Mouse (Mus musculus) limb, embryonic 12.5 days (tissue): ENCODE measurements around the gene Timeless. TPM values are rescaled to one million over a fixed set of nuclear protein-coding genes. Genes with fewer than 3 reads are reported as not detected.

ENCODE experiments used
- ATAC-seq: fragments of 200-750 bp; cut with Nextera tagmentation; 2 replicates; pipeline ENCODE4 v1.8.0; 2017; ENCODE audit warnings: low read depth, moderate TSS enrichment; ENCODE audit not compliant: insufficient number of reproducible peaks, insufficient read depth, low FRiP score, low TSS enrichment
- H3K27ac ChIP-seq: fragments of 300-500 bp; sonication (generic); 2 replicates; pipeline ENCODE4 v1.5.1; 2016; ENCODE audit warnings: mild to moderate bottlenecking, moderate library complexity
- H3K27me3 ChIP-seq: fragments of 300-500 bp; sonication (generic); 2 replicates; pipeline ENCODE4 v1.6.1; 2016; ENCODE audit warnings: mild to moderate bottlenecking, moderate library complexity
- H3K36me3 ChIP-seq: fragments of 300-500 bp; sonication (generic); 2 replicates; pipeline ENCODE4 v1.6.1; 2016; ENCODE audit warnings: mild to moderate bottlenecking, moderate library complexity
- H3K4me1 ChIP-seq: fragments of 300-500 bp; sonication (generic); replicated peaks from 2 replicates; pipeline ENCODE4 v1.6.1; 2016
- H3K4me2 ChIP-seq: fragments of 300-500 bp; sonication (generic); 2 replicates; pipeline ENCODE4 v1.6.1; 2016; ENCODE audit warnings: mild to moderate bottlenecking, moderate library complexity
- H3K4me3 ChIP-seq: fragments of 300-500 bp; sonication (generic); replicated peaks from 2 replicates; pipeline ENCODE4 v1.5.1; 2016; ENCODE audit warnings: mild to moderate bottlenecking
- H3K9ac ChIP-seq: fragments of 300-500 bp; sonication (generic); replicated peaks from 2 replicates; pipeline ENCODE4 v1.6.1; 2016; ENCODE audit warnings: mild to moderate bottlenecking, moderate library complexity
- H3K9me3 ChIP-seq: fragments of 300-500 bp; sonication (generic); 2 replicates; pipeline ENCODE4 v1.6.1; 2016; ENCODE audit warnings: mild to moderate bottlenecking, moderate library complexity
- WGBS: fragments of 180-500 bp; shearing (Covaris S2); methylation state at CpG from one replicate; pipeline ENCODE4 v1.1.7; 2016; 5-methylcytosine and 5-hydroxymethylcytosine counted together
- polyA plus RNA-seq: library from polyadenylated mRNA; unstranded; fragments of >200 nt; fragmentation: Nextera tagmentation; extraction: Ambion mirVana; gene quantifications from 2 replicates; pipeline ENCODE4 v1.2.1, GENCODE M21; 2016

Gene Timeless
- polyA plus RNA-seq, 1 experiment from 2014 or later = 108 TPM

DNA sequence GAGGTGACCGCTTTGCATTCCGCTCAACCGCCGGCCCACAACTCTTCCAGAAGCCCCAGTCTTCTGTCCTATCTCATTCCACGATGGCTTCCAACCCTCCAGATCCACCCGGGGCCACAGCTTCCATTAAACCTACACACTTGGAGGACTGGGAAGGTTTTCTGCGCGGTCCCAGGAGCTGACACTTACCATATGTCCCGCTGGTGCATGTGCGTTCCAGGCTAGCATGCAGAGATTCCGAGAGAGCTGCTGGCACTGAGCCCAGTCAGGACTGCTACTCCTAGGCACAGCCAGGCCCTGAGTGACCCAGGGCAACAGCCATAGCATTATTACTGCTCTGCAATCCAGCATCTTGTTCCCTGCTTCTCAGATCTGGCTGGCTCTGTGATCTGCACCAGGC, 65.8 kb downstream of the Timeless start:
- no peak for ATAC-seq
- WGBS = 71% methylated on average over 11 of the region's 11 CpGs
- H3K9ac ChIP-seq = no peak overlapping the region

DNA sequence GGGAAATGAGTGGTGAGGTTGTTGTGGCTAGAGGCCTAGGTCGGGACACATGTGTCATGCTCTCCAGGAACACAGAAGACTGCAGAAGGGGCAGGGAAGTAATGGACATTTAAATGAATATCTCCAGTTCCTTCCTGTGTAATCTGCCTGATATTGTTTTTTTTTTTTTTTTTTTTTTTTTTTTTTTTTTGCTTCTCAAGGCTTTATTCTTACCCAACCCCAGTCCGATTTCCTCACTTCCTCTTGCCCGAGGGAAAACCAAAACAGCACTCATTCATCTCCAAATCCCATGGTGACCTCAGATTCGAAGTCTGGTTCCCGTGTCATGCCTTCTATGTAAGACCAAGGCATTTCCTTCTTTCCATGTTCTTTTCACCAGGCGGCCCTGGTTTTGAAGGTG, 66.4 kb downstream of the Timeless start:
- no peaks in the 10 kb centered on the region for H3K27me3 ChIP-seq
- H3K4me1 ChIP-seq = peaks cover 11% of the 10 kb centered on the region
- H3K36me3 ChIP-seq = no peaks in the 10 kb centered on the region
- H3K27ac ChIP-seq = peak overlapping the region; percentile 60; the same call in 1 of the 2 replicates
- H3K9ac ChIP-seq = no peak overlapping the region
- no peaks in the 10 kb centered on the region for H3K9me3 ChIP-seq
- H3K4me2 ChIP-seq = no peak overlapping the region
- no peak overlapping the region for H3K4me3 ChIP-seq
- 80% methylated on average over 6 of the region's 6 CpGs for WGBS
- no peak for ATAC-seq

More for the DNA sequence above, 65.8 kb downstream of the Timeless start:
- peaks cover 11% of the 10 kb centered on the region for H3K4me1 ChIP-seq
- H3K27me3 ChIP-seq = no peaks in the 10 kb centered on the region
- peak overlapping the region; percentile 60; the same call in 1 of the 2 replicates for H3K27ac ChIP-seq
- peaks cover 5% of the 10 kb centered on the region; the same call in 1 of the 2 replicates for H3K36me3 ChIP-seq
- H3K9me3 ChIP-seq = no peaks in the 10 kb centered on the region
- H3K4me3 ChIP-seq = no peak overlapping the region
- H3K4me2 ChIP-seq = no peak overlapping the region

DNA sequence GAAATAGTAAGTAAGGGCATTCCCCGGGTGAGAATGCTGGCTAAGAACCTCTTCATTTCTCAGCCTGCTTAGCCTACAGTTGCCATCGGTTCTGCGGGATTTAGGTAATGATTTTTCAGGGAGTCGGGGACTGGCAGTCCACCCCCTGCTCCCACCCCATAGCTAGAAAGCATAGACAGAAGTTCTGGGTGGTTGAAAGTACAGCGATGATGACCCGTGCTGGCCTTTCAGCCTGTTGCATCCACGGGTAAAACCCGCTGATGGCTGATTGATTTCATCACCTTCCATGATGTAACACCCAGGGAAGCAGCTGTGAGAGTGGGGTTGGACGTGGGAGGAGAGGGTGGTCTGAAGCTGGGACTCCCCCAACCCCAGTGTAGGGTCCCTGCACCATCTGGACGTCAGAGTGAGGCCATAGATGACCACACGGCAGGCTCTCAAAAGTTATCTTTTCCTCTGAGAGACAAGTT, 66.9 kb downstream of the Timeless start, which contains the start of gene Il23a:
Gene Il23a, minus strand, starts transcription at position 51 of the 470 bp plus-strand sequence.
- WGBS = 82% methylated on average over 11 of the region's 11 CpGs
- no peaks in the 10 kb centered on the region for H3K9me3 ChIP-seq
- H3K4me1 ChIP-seq = peaks cover 11% of the 10 kb centered on the region
- no peak within 1 kb of the TSS for H3K9ac ChIP-seq
- H3K36me3 ChIP-seq = no peaks in the 10 kb centered on the region
- H3K4me2 ChIP-seq = no peak within 1 kb of the TSS
- peak within 1 kb of the TSS; percentile 60; the same call in 1 of the 2 replicates for H3K27ac ChIP-seq
- no peaks in the 10 kb centered on the region for H3K27me3 ChIP-seq
- ATAC-seq = no peak
- H3K4me3 ChIP-seq = no peak within 1 kb of the TSS

GRCm38 (mm10) chr10:128302357-128302756, 70.5 kb downstream of the Timeless start:
- peak overlapping the region; percentile 85 for H3K9ac ChIP-seq
- H3K9me3 ChIP-seq = no peaks in the 10 kb centered on the region
- H3K36me3 ChIP-seq = peaks cover 6% of the 10 kb centered on the region; the same call in 1 of the 2 replicates
- WGBS = 37% methylated on average over 3 of the region's 3 CpGs
- peak overlapping the region; percentile 89 for H3K27ac ChIP-seq
- no peak for ATAC-seq
- H3K4me2 ChIP-seq = peak overlapping the region; percentile 69
- H3K27me3 ChIP-seq = no peaks in the 10 kb centered on the region
- peak overlapping the region; percentile 55 for H3K4me3 ChIP-seq
- peaks cover 16% of the 10 kb centered on the region for H3K4me1 ChIP-seq

Other genes starting within 250 kb of the Timeless start
- gene Hsd17b6, start 224.5 kb upstream of the Timeless start, polyA plus RNA-seq = not detected in 2 replicates
- 102 and 104 TPM in 2 replicates for gene Prim1, start 216.9 kb upstream of the Timeless start, polyA plus RNA-seq
- gene Naca, start 196.5 kb upstream of the Timeless start, polyA plus RNA-seq = 916 and 923 TPM in 2 replicates
- gene Ptges3, start 173.1 kb upstream of the Timeless start, polyA plus RNA-seq = 567 and 594 TPM in 2 replicates
- gene Atp5b, start 148.8 kb upstream of the Timeless start, polyA plus RNA-seq = 2,018 and 2,026 TPM in 2 replicates
- 8.6 and 9.5 TPM in 2 replicates for gene Baz2a, start 140.5 kb upstream of the Timeless start, polyA plus RNA-seq
- 33.0 and 33.5 TPM in 2 replicates for gene Rbms2, start 51.8 kb upstream of the Timeless start, polyA plus RNA-seq
- gene Gls2, start 37.6 kb upstream of the Timeless start, polyA plus RNA-seq = 1.5 and 2.3 TPM in 2 replicates
- 31.0 and 32.4 TPM in 2 replicates for gene Spryd4, start 20.3 kb upstream of the Timeless start, polyA plus RNA-seq
- 0.38 and 0.44 TPM in 2 replicates for gene Mip, start 6.2 kb upstream of the Timeless start, polyA plus RNA-seq
- 0.68 and 1.0 TPM in 2 replicates for gene Apon, start 22.0 kb downstream of the Timeless start, polyA plus RNA-seq
- not detected in 2 replicates for gene Apof, start 36.6 kb downstream of the Timeless start, polyA plus RNA-seq
- gene Stat2, start 38.5 kb downstream of the Timeless start, polyA plus RNA-seq = 17.1 and 17.6 TPM in 2 replicates
- 0.20 TPM in 2 replicates for gene Il23a, start 66.7 kb downstream of the Timeless start, polyA plus RNA-seq
- 42.3 and 42.5 TPM in 2 replicates for gene Pan2, start 71.3 kb downstream of the Timeless start, polyA plus RNA-seq
- 351 and 359 TPM in 2 replicates for gene Cnpy2, start 90.4 kb downstream of the Timeless start, polyA plus RNA-seq
- gene Cs, start 105.7 kb downstream of the Timeless start, polyA plus RNA-seq = 178 and 181 TPM in 2 replicates
- 15.5 and 15.8 TPM in 2 replicates for gene Coq10a, start 136.9 kb downstream of the Timeless start, polyA plus RNA-seq
- 13.5 and 14.8 TPM in 2 replicates for gene Ankrd52, start 145.1 kb downstream of the Timeless start, polyA plus RNA-seq
- not detected in 2 replicates for gene Slc39a5, start 169.2 kb downstream of the Timeless start, polyA plus RNA-seq
- 65.1 and 65.2 TPM in 2 replicates for gene Nabp2, start 179.4 kb downstream of the Timeless start, polyA plus RNA-seq
- gene Rnf41, start 179.6 kb downstream of the Timeless start, polyA plus RNA-seq = 42.5 TPM in 2 replicates
- gene Smarcc2, start 227.2 kb downstream of the Timeless start, polyA plus RNA-seq = 105 and 120 TPM in 2 replicates